Mouse (Mus musculus) spleen, adult 2 months (tissue): ENCODE measurements around the gene Arhgef17.

Source experiments
- CTCF ChIP-seq: fragments of 200-500 bp; IDR thresholded peaks from 2 replicates; pipeline ENCODE4 v1.5.1; 2011; ENCODE audit warnings: mild to moderate bottlenecking, inconsistent platforms; ENCODE audit not compliant: insufficient read depth, insufficient read length, insufficient replicate concordance; ENCODE audit errors: extremely low read depth
- POLR2A ChIP-seq: fragments of 200-500 bp; IDR thresholded peaks from 2 replicates; pipeline ENCODE4 v1.6.1; 2011; ENCODE audit warnings: low read depth, low read length, inconsistent platforms

GRCm38 (mm10) chr7:100873197-100873596, 58.7 kb downstream of the Arhgef17 start:
- no peak for TF ChIP-seq CTCF
- no peak for TF ChIP-seq POLR2A
